Mouse (Mus musculus): ENCODE measurements at regions not wholly inside any gene's neighbourhood (a gene's known extent, or its start where the extent isn't known, plus 50 kb on each side); places are given as distances from the start of the nearest gene placed in this dataset.
A peak's percentile ranks its signal among the peaks of the same experiment; 100 is the strongest.

GRCm38 (mm10) chr3:152025122-152025521, 140.9 kb downstream of the Gipc2 start:
- Histone ChIP-seq H3K4me2 (ENCODE audit: low read depth, low read length) (no peak overlapping the region), H3K27me3 (ENCODE audit: control insufficient read depth, insufficient read depth, low read length) (no peaks in the 10 kb centered on the region), H3K9ac (replicated peaks; ENCODE audit: low read length) (no peak overlapping the region), H3K27ac (replicated peaks; ENCODE audit: low read depth, low read length) (no peak overlapping the region), H3K4me1 (ENCODE audit: control insufficient read depth, insufficient read depth, low read length) (no peaks in the 10 kb centered on the region), H3K36me3 (replicated peaks; ENCODE audit: control insufficient read depth, insufficient read depth, low read depth, low read length) (no peaks in the 10 kb centered on the region), H3K4me3 (ENCODE audit: low read depth, low read length) (no peak overlapping the region), H3K9me3 (replicated peaks; ENCODE audit: control insufficient read depth, low read length) (no peaks in the 10 kb centered on the region)
- ATAC-seq (replicated peaks; ENCODE audit: insufficient number of reproducible peaks, low FRiP score, low TSS enrichment, low read depth) (no peak), DNase-seq (ENCODE audit: low spot score) (no peak)
- 81% methylated on average over 8 of the region's 8 CpGs for WGBS

- ATAC-seq (replicated peaks; ENCODE audit: insufficient number of reproducible peaks, low FRiP score, low TSS enrichment, low read depth) (no peak), DNase-seq (ENCODE audit: low spot score) (no peak)
- 77% methylated on average over 4 of the region's 4 CpGs for WGBS
- no peaks in the 10 kb centered on the region for H3K36me3 ChIP-seq (replicated peaks; ENCODE audit: control insufficient read depth, insufficient read depth, low read depth, low read length)
- H3K4me1 ChIP-seq (ENCODE audit: control insufficient read depth, insufficient read depth, low read length) = no peaks in the 10 kb centered on the region
- H3K4me2 ChIP-seq (ENCODE audit: low read depth, low read length) = no peak overlapping the region
- H3K27ac ChIP-seq (replicated peaks; ENCODE audit: low read depth, low read length) = no peak overlapping the region
- H3K4me3 ChIP-seq (ENCODE audit: low read depth, low read length) = no peak overlapping the region
- H3K27me3 ChIP-seq (ENCODE audit: control insufficient read depth, insufficient read depth, low read length) = no peaks in the 10 kb centered on the region
- H3K9me3 ChIP-seq (replicated peaks; ENCODE audit: control insufficient read depth, low read length) = no peaks in the 10 kb centered on the region
- H3K9ac ChIP-seq (replicated peaks; ENCODE audit: low read length) = no peak overlapping the region
Measured at GRCm38 (mm10) chr3:152006747-152007146, 159.3 kb downstream of the Gipc2 start.

GRCm38 (mm10) chr3:152005366-152006025, 160.5 kb downstream of the Gipc2 start:
- no peaks in the 10 kb centered on the region for H3K36me3 ChIP-seq (replicated peaks; ENCODE audit: control insufficient read depth, insufficient read depth, low read depth, low read length)
- no peaks in the 10 kb centered on the region for H3K27me3 ChIP-seq (ENCODE audit: control insufficient read depth, insufficient read depth, low read length)
- H3K4me1 ChIP-seq (ENCODE audit: control insufficient read depth, insufficient read depth, low read length) = no peaks in the 10 kb centered on the region
- no peak overlapping the region for H3K9ac ChIP-seq (replicated peaks; ENCODE audit: low read length)
- H3K4me2 ChIP-seq (ENCODE audit: low read depth, low read length) = no peak overlapping the region
- ATAC-seq (replicated peaks; ENCODE audit: insufficient number of reproducible peaks, low FRiP score, low TSS enrichment, low read depth) = no peak
- H3K4me3 ChIP-seq (ENCODE audit: low read depth, low read length) = no peak overlapping the region
- peak; percentile 7 for DNase-seq (ENCODE audit: low spot score)
- 78% methylated on average over 3 of the region's 3 CpGs for WGBS
- H3K9me3 ChIP-seq (replicated peaks; ENCODE audit: control insufficient read depth, low read length) = no peaks in the 10 kb centered on the region
- no peak overlapping the region for H3K27ac ChIP-seq (replicated peaks; ENCODE audit: low read depth, low read length)

- no peak overlapping the region for H3K9ac ChIP-seq (replicated peaks; ENCODE audit: low read length)
- no peak overlapping the region for H3K4me3 ChIP-seq (ENCODE audit: low read depth, low read length)
- H3K27me3 ChIP-seq (ENCODE audit: control insufficient read depth, insufficient read depth, low read length) = no peaks in the 10 kb centered on the region
- DNase-seq (ENCODE audit: low spot score) = no peak
- H3K4me1 ChIP-seq (ENCODE audit: control insufficient read depth, insufficient read depth, low read length) = no peaks in the 10 kb centered on the region
- no peaks in the 10 kb centered on the region for H3K9me3 ChIP-seq (replicated peaks; ENCODE audit: control insufficient read depth, low read length)
- H3K27ac ChIP-seq (replicated peaks; ENCODE audit: low read depth, low read length) = no peak overlapping the region
- no peaks in the 10 kb centered on the region for H3K36me3 ChIP-seq (replicated peaks; ENCODE audit: control insufficient read depth, insufficient read depth, low read depth, low read length)
- WGBS = 86% methylated on average over 7 of the region's 7 CpGs
- H3K4me2 ChIP-seq (ENCODE audit: low read depth, low read length) = no peak overlapping the region
- ATAC-seq (replicated peaks; ENCODE audit: insufficient number of reproducible peaks, low FRiP score, low TSS enrichment, low read depth) = no peak
Measured at GRCm38 (mm10) chr3:152004411-152004955, 161.5 kb downstream of the Gipc2 start.

- DNase-seq (ENCODE audit: low spot score) (no peak), ATAC-seq (replicated peaks; ENCODE audit: insufficient number of reproducible peaks, low FRiP score, low TSS enrichment, low read depth) (no peak)
- Histone ChIP-seq H3K36me3 (replicated peaks; ENCODE audit: control insufficient read depth, insufficient read depth, low read depth, low read length) (no peaks in the 10 kb centered on the region), H3K4me1 (ENCODE audit: control insufficient read depth, insufficient read depth, low read length) (no peaks in the 10 kb centered on the region), H3K9ac (replicated peaks; ENCODE audit: low read length) (no peak overlapping the region), H3K9me3 (replicated peaks; ENCODE audit: control insufficient read depth, low read length) (no peaks in the 10 kb centered on the region), H3K27ac (replicated peaks; ENCODE audit: low read depth, low read length) (no peak overlapping the region), H3K4me2 (ENCODE audit: low read depth, low read length) (no peak overlapping the region), H3K4me3 (ENCODE audit: low read depth, low read length) (no peak overlapping the region), H3K27me3 (ENCODE audit: control insufficient read depth, insufficient read depth, low read length) (no peaks in the 10 kb centered on the region)
- 77% methylated on average over 4 of the region's 4 CpGs for WGBS
Measured at GRCm38 (mm10) chr3:151997534-151998107, 160.2 kb upstream of the Ptgfr start.

GRCm38 (mm10) chr3:151997111-151997510, 159.7 kb upstream of the Ptgfr start:
- Histone ChIP-seq H3K4me1 (ENCODE audit: control insufficient read depth, insufficient read depth, low read length) (no peaks in the 10 kb centered on the region), H3K27me3 (ENCODE audit: control insufficient read depth, insufficient read depth, low read length) (no peaks in the 10 kb centered on the region), H3K9ac (replicated peaks; ENCODE audit: low read length) (no peak overlapping the region), H3K4me3 (ENCODE audit: low read depth, low read length) (no peak overlapping the region), H3K36me3 (replicated peaks; ENCODE audit: control insufficient read depth, insufficient read depth, low read depth, low read length) (no peaks in the 10 kb centered on the region), H3K9me3 (replicated peaks; ENCODE audit: control insufficient read depth, low read length) (no peaks in the 10 kb centered on the region), H3K27ac (replicated peaks; ENCODE audit: low read depth, low read length) (no peak overlapping the region), H3K4me2 (ENCODE audit: low read depth, low read length) (no peak overlapping the region)
- 89% methylated on average over 4 of the region's 4 CpGs for WGBS
- DNase-seq (ENCODE audit: low spot score) (no peak), ATAC-seq (replicated peaks; ENCODE audit: insufficient number of reproducible peaks, low FRiP score, low TSS enrichment, low read depth) (no peak)

- 80% methylated on average over 1 of the region's 1 CpGs for WGBS
- H3K9me3 ChIP-seq (replicated peaks; ENCODE audit: control insufficient read depth, low read length) = no peaks in the 10 kb centered on the region
- H3K4me3 ChIP-seq (ENCODE audit: low read depth, low read length) = no peak overlapping the region
- H3K27me3 ChIP-seq (ENCODE audit: control insufficient read depth, insufficient read depth, low read length) = no peaks in the 10 kb centered on the region
- no peak for ATAC-seq (replicated peaks; ENCODE audit: insufficient number of reproducible peaks, low FRiP score, low TSS enrichment, low read depth)
- H3K36me3 ChIP-seq (replicated peaks; ENCODE audit: control insufficient read depth, insufficient read depth, low read depth, low read length) = no peaks in the 10 kb centered on the region
- no peak overlapping the region for H3K9ac ChIP-seq (replicated peaks; ENCODE audit: low read length)
- H3K4me1 ChIP-seq (ENCODE audit: control insufficient read depth, insufficient read depth, low read length) = no peaks in the 10 kb centered on the region
- DNase-seq (ENCODE audit: low spot score) = peak; percentile 28
- H3K27ac ChIP-seq (replicated peaks; ENCODE audit: low read depth, low read length) = no peak overlapping the region
- H3K4me2 ChIP-seq (ENCODE audit: low read depth, low read length) = no peak overlapping the region
Measured at GRCm38 (mm10) chr3:151988221-151988620, 150.8 kb upstream of the Ptgfr start.

- DNase-seq (ENCODE audit: low spot score) (no peak), ATAC-seq (replicated peaks; ENCODE audit: insufficient number of reproducible peaks, low FRiP score, low TSS enrichment, low read depth) (no peak)
- no peak overlapping the region for H3K27ac ChIP-seq (replicated peaks; ENCODE audit: low read depth, low read length)
- WGBS = 38% methylated on average over 1 of the region's 1 CpGs
- H3K4me2 ChIP-seq (ENCODE audit: low read depth, low read length) = no peak overlapping the region
- no peaks in the 10 kb centered on the region for H3K27me3 ChIP-seq (ENCODE audit: control insufficient read depth, insufficient read depth, low read length)
- H3K4me1 ChIP-seq (ENCODE audit: control insufficient read depth, insufficient read depth, low read length) = no peaks in the 10 kb centered on the region
- H3K9ac ChIP-seq (replicated peaks; ENCODE audit: low read length) = no peak overlapping the region
- H3K4me3 ChIP-seq (ENCODE audit: low read depth, low read length) = no peak overlapping the region
- H3K36me3 ChIP-seq (replicated peaks; ENCODE audit: control insufficient read depth, insufficient read depth, low read depth, low read length) = no peaks in the 10 kb centered on the region
- H3K9me3 ChIP-seq (replicated peaks; ENCODE audit: control insufficient read depth, low read length) = no peaks in the 10 kb centered on the region
Measured at GRCm38 (mm10) chr3:151978136-151978535, 140.7 kb upstream of the Ptgfr start.
